Mouse (Mus musculus): ENCODE data around the gene Ppp2r2c. TPM values are rescaled to one million over a fixed set of nuclear protein-coding genes. Genes with fewer than 3 reads are reported as not detected.

Ppp2r2c gene
- polyA plus RNA-seq (2012; ENCODE audit: low replicate concordance), result 0.12 TPM in 1 of 2 replicates, not detected in the other

GRCm38 (mm10) chr5:36868266-36869090, at the start of gene Ppp2r2c:
Gene Ppp2r2c, plus strand, starts transcription at chr5:36868513.

GRCm38 (mm10) chr5:36829913-36830879, 38.1 kb upstream of the Ppp2r2c start, which contains the start of gene Man2b2:
Gene Man2b2, minus strand, starts transcription at chr5:36830653.

GRCm38 (mm10) chr5:36988781-36989624, 120.7 kb downstream of the Ppp2r2c start, which contains the start of gene Wfs1:
Gene Wfs1, minus strand, starts transcription at chr5:36989205.

Other genes starting within 250 kb of the Ppp2r2c start
- 3.6 and 3.8 TPM in 2 replicates for gene D5Ertd579e, start 172.5 kb upstream of the Ppp2r2c start, polyA plus RNA-seq (2012; ENCODE audit: low replicate concordance)
- gene Bloc1s4, start 119.9 kb upstream of the Ppp2r2c start, polyA plus RNA-seq (2012; ENCODE audit: low replicate concordance), result 24.3 and 35.2 TPM in 2 replicates
- 50.7 and 72.9 TPM in 2 replicates for gene Mrfap1, start 71.7 kb upstream of the Ppp2r2c start, polyA plus RNA-seq (2012; ENCODE audit: low replicate concordance)
- 41.2 and 49.7 TPM in 2 replicates for gene Man2b2, start 37.9 kb upstream of the Ppp2r2c start, polyA plus RNA-seq (2012; ENCODE audit: low replicate concordance)
- gene Wfs1, start 120.7 kb downstream of the Ppp2r2c start, polyA plus RNA-seq (2012; ENCODE audit: low replicate concordance), result 1.5 and 1.9 TPM in 2 replicates
- gene Gm1043, start 216.9 kb downstream of the Ppp2r2c start, polyA plus RNA-seq (2012; ENCODE audit: low replicate concordance), result 0.13 and 0.77 TPM in 2 replicates